Mouse (Mus musculus) thymus, adult 2 months (tissue): ENCODE measurements around the gene Fgf2.

ENCODE experiments used
- CTCF ChIP-seq: fragments of 200-500 bp; IDR thresholded peaks from 2 replicates; pipeline ENCODE4 v1.5.1; 2012; ENCODE audit warnings: mild to moderate bottlenecking, control low read depth, low read length, moderate library complexity, borderline replicate concordance; ENCODE audit not compliant: control insufficient read depth, poor library complexity, insufficient read depth; ENCODE audit errors: extremely low read depth
- POLR2A ChIP-seq: fragments of 200-500 bp; IDR thresholded peaks from 2 replicates; pipeline ENCODE4 v1.6.1; 2012; ENCODE audit warnings: mild to moderate bottlenecking, low read length, control low read depth, moderate library complexity; ENCODE audit not compliant: control insufficient read depth, poor library complexity, insufficient read depth; ENCODE audit errors: extremely low read depth

GRCm38 (mm10) chr3:37373712-37374111 is 25.6 kb downstream of the Fgf2 start:
- TF ChIP-seq CTCF (no peak), POLR2A (no peak)
